Mouse (Mus musculus): ENCODE data around the gene A830005F24Rik. TPM values are rescaled to one million over a fixed set of nuclear protein-coding genes. Genes with fewer than 3 reads are reported as not detected.

A830005F24Rik gene
- polyA plus RNA-seq, 2 experiments: 0.35 to 0.43 TPM

GRCm38 (mm10) chr13:48548296-48548695 is 34.9 kb downstream of the A830005F24Rik start:
- no peak overlapping the region for H3K4me2 ChIP-seq (ENCODE audit: low read depth)
- H3K9me3 ChIP-seq (ENCODE audit: control insufficient read depth, low read length): no peaks in the 10 kb centered on the region
- H3K27ac ChIP-seq: no peak overlapping the region
- 70% methylated on average over 5 of the region's 5 CpGs for WGBS (ENCODE audit: insufficient replicate concordance)
- ATAC-seq (ENCODE audit: insufficient read depth) (no peak), DNase-seq (ENCODE audit: low read depth in 3 of 3, low spot score in 3 of 3) (no peak)
- peaks cover 12 to 15% of the 10 kb centered on the region in 2 experiments for H3K4me1 ChIP-seq (replicated peaks; ENCODE audit: control insufficient read depth in 2 of 2, insufficient read depth in 2 of 2, low read length in 1 of 2)
- no peaks in the 10 kb centered on the region for H3K27me3 ChIP-seq (ENCODE audit: control insufficient read depth, insufficient read depth, low read length)
- no peak overlapping the region for H3K9ac ChIP-seq (replicated peaks)
- no peak overlapping the region for H3K4me3 ChIP-seq (ENCODE audit: insufficient read depth in 1 of 2, low read depth in 2 of 2, low read length in 2 of 2)
- H3K36me3 ChIP-seq (replicated peaks; ENCODE audit: control insufficient read depth, insufficient read depth, low read depth): no peaks in the 10 kb centered on the region
- TF ChIP-seq EP300 (IDR thresholded peaks at IDR 0.05; ENCODE audit: low read depth): no peak
- TF ChIP-seq CTCF (IDR thresholded peaks at IDR 0.05; ENCODE audit: low read depth): no peak

- Histone ChIP-seq H3K4me3 (ENCODE audit: insufficient read depth in 1 of 2, low read depth in 2 of 2, low read length in 2 of 2) (no peak overlapping the region), H3K9ac (replicated peaks) (no peak overlapping the region), H3K27me3 (ENCODE audit: control insufficient read depth, insufficient read depth, low read length) (no peaks in the 10 kb centered on the region), H3K27ac (no peak overlapping the region), H3K36me3 (replicated peaks; ENCODE audit: control insufficient read depth, insufficient read depth, low read depth) (no peaks in the 10 kb centered on the region), H3K4me2 (ENCODE audit: low read depth) (no peak overlapping the region), H3K9me3 (ENCODE audit: control insufficient read depth, low read length) (no peaks in the 10 kb centered on the region), H3K4me1 (replicated peaks; ENCODE audit: control insufficient read depth in 2 of 2, insufficient read depth in 2 of 2, low read length in 1 of 2) (no peaks in the 10 kb centered on the region; a peak in 1 of 4 replicates)
- no peak for TF ChIP-seq EP300 (IDR thresholded peaks at IDR 0.05; ENCODE audit: low read depth)
- TF ChIP-seq CTCF (IDR thresholded peaks at IDR 0.05; ENCODE audit: low read depth): no peak
- whole genome bisulfite sequencing (ENCODE audit: insufficient replicate concordance): 62% methylated on average over 21 of the region's 21 CpGs
- DNase-seq (ENCODE audit: low read depth in 3 of 3, low spot score in 3 of 3) (no peak), ATAC-seq (ENCODE audit: insufficient read depth) (no peak)
Measured at GRCm38 (mm10) chr13:48552181-48553090, 39.1 kb downstream of the A830005F24Rik start.

GRCm38 (mm10) chr13:48553511-48553910 is 40.1 kb downstream of the A830005F24Rik start:
- Histone ChIP-seq H3K27ac (no peak overlapping the region), H3K9ac (replicated peaks) (no peak overlapping the region), H3K4me2 (ENCODE audit: low read depth) (no peak overlapping the region), H3K27me3 (ENCODE audit: control insufficient read depth, insufficient read depth, low read length) (no peaks in the 10 kb centered on the region), H3K9me3 (ENCODE audit: control insufficient read depth, low read length) (no peaks in the 10 kb centered on the region), H3K36me3 (replicated peaks; ENCODE audit: control insufficient read depth, insufficient read depth, low read depth) (no peaks in the 10 kb centered on the region), H3K4me1 (replicated peaks; ENCODE audit: control insufficient read depth in 2 of 2, insufficient read depth in 2 of 2, low read length in 1 of 2) (no peaks in the 10 kb centered on the region; a peak in 1 of 4 replicates), H3K4me3 (ENCODE audit: insufficient read depth in 1 of 2, low read depth in 2 of 2, low read length in 2 of 2) (no peak overlapping the region)
- ATAC-seq (ENCODE audit: insufficient read depth) (no peak), DNase-seq (ENCODE audit: low read depth in 3 of 3, low spot score in 3 of 3) (no peak)
- TF ChIP-seq CTCF (IDR thresholded peaks at IDR 0.05; ENCODE audit: low read depth) (no peak), EP300 (IDR thresholded peaks at IDR 0.05; ENCODE audit: low read depth) (no peak)
- 65% methylated on average over 5 of the region's 5 CpGs for WGBS (ENCODE audit: insufficient replicate concordance)

- ATAC-seq (ENCODE audit: insufficient read depth) (no peak), DNase-seq (ENCODE audit: low read depth in 3 of 3, low spot score in 3 of 3) (no peak)
- TF ChIP-seq EP300 (IDR thresholded peaks at IDR 0.05; ENCODE audit: low read depth) (no peak), CTCF (IDR thresholded peaks at IDR 0.05; ENCODE audit: low read depth) (no peak)
- Histone ChIP-seq H3K4me1 (replicated peaks; ENCODE audit: control insufficient read depth in 2 of 2, insufficient read depth in 2 of 2, low read length in 1 of 2) (no peaks in the 10 kb centered on the region), H3K27me3 (ENCODE audit: control insufficient read depth, insufficient read depth, low read length) (no peaks in the 10 kb centered on the region), H3K4me3 (ENCODE audit: insufficient read depth in 1 of 2, low read depth in 2 of 2, low read length in 2 of 2) (no peak overlapping the region), H3K27ac (no peak overlapping the region), H3K9me3 (ENCODE audit: control insufficient read depth, low read length) (no peaks in the 10 kb centered on the region), H3K9ac (replicated peaks) (no peak overlapping the region), H3K36me3 (replicated peaks; ENCODE audit: control insufficient read depth, insufficient read depth, low read depth) (no peaks in the 10 kb centered on the region), H3K4me2 (ENCODE audit: low read depth) (no peak overlapping the region)
- 53% methylated on average over 1 of the region's 1 CpGs for WGBS (ENCODE audit: insufficient replicate concordance)
Measured at GRCm38 (mm10) chr13:48554552-48554951, 41.2 kb downstream of the A830005F24Rik start.

- no peak for DNase-seq (ENCODE audit: low read depth in 3 of 3, low spot score in 3 of 3)
- no peaks in the 10 kb centered on the region for H3K4me1 ChIP-seq (replicated peaks; ENCODE audit: control insufficient read depth in 2 of 2, insufficient read depth in 2 of 2, low read length in 1 of 2)
- WGBS (ENCODE audit: insufficient replicate concordance): 22% methylated on average over 1 of the region's 1 CpGs
- no peaks in the 10 kb centered on the region for H3K9me3 ChIP-seq (ENCODE audit: control insufficient read depth, low read length)
- H3K4me3 ChIP-seq (ENCODE audit: insufficient read depth in 1 of 2, low read depth in 2 of 2, low read length in 2 of 2): no peak overlapping the region
- no peaks in the 10 kb centered on the region for H3K36me3 ChIP-seq (replicated peaks; ENCODE audit: control insufficient read depth, insufficient read depth, low read depth)
- no peaks in the 10 kb centered on the region for H3K27me3 ChIP-seq (ENCODE audit: control insufficient read depth, insufficient read depth, low read length)
- no peak for ATAC-seq (ENCODE audit: insufficient read depth)
- no peak overlapping the region for H3K4me2 ChIP-seq (ENCODE audit: low read depth)
- no peak for TF ChIP-seq CTCF (IDR thresholded peaks at IDR 0.05; ENCODE audit: low read depth)
- no peak overlapping the region for H3K9ac ChIP-seq (replicated peaks)
- H3K27ac ChIP-seq: no peak overlapping the region
Measured at GRCm38 (mm10) chr13:48555976-48556375, 42.6 kb downstream of the A830005F24Rik start.

Data from liver, embryonic 14.5 days (tissue).